11 mouse cellular contexts compared by ENCODE assay signal in the genomic region with DNA sequence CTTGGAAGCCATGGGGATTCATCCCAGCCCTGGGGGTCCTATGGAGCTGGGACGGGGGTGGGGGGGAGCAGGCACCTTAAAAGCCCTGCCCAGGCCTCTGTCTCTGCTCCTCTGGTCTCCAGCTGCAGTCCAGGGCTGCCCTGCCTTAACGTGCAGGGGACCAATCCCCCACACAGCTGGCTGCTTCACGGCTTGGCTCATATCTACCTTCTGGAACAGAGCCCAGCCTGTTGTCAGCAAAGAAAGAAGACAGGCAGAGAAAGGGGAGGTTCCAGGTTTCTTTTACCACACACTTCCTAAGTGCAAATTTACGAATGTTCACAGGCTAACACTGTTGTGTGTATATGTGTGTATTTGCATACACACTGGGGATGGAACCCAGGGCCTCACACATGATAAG. TPM values are rescaled to one million over a fixed set of nuclear protein-coding genes. Genes with fewer than 3 reads are reported as not detected.
A peak's percentile ranks its signal among the peaks of the same experiment; 100 is the strongest.
DNase-seq lines count a peak whose midpoint lies in the region; ATAC-seq and TF ChIP-seq lines count a peak whose summit lies in the region.
"Had no signal": no experiment of that assay in that cellular context is flagged by ENCODE, and none has a peak within 500 bp of the region (broad histone marks: within the 10 kb centered on the region; RNA-seq: fewer than 3 reads in every experiment).

No protein-coding gene starts in this region.

- TF ChIP-seq EP300 in stomach, postnatal 0 days (optimal IDR thresholded peaks at IDR 0.05) = no peak

- peak overlapping the region; percentile 14; the same call in 1 of the 2 replicates for H3K27ac ChIP-seq in forebrain, embryonic 14.5 days (ENCODE audit: low read depth, low read length)
- H3K27ac ChIP-seq in forebrain, embryonic 10.5 days = no peak overlapping the region
- H3K27ac ChIP-seq in kidney, embryonic 15.5 days = peak overlapping the region; percentile 51; the same call in 1 of the 2 replicates
- H3K27ac ChIP-seq in stomach, postnatal 0 days (replicated peaks) = peak overlapping the region; percentile 46; the same call in 1 of the 2 replicates
- H3K27ac ChIP-seq: macrophage had no signal

- H3K36me3 ChIP-seq in forebrain, embryonic 14.5 days (ENCODE audit: control insufficient read depth, insufficient read depth, low read length) = no peaks in the 10 kb centered on the region
- H3K36me3 ChIP-seq in forebrain, embryonic 10.5 days (replicated peaks) = no peaks in the 10 kb centered on the region
- no peaks in the 10 kb centered on the region for H3K36me3 ChIP-seq in kidney, embryonic 15.5 days
- H3K36me3 ChIP-seq in stomach, postnatal 0 days (ENCODE audit: control insufficient read depth, insufficient read depth, low read length) = no peaks in the 10 kb centered on the region

- no peak overlapping the region for H3K4me3 ChIP-seq in forebrain, embryonic 14.5 days (ENCODE audit: low read depth, low read length)
- H3K4me3 ChIP-seq in forebrain, embryonic 10.5 days = no peak overlapping the region
- H3K4me3 ChIP-seq in kidney, embryonic 15.5 days (replicated peaks) = no peak overlapping the region
- H3K4me3 ChIP-seq in stomach, postnatal 0 days (ENCODE audit: low read depth, low read length) = no peak overlapping the region

- peaks cover 6% of the 10 kb centered on the region for H3K4me1 ChIP-seq in forebrain, embryonic 14.5 days (ENCODE audit: control insufficient read depth, insufficient read depth, low read length)
- peaks cover 28% of the 10 kb centered on the region for H3K4me1 ChIP-seq in forebrain, embryonic 10.5 days
- peaks cover 37% of the 10 kb centered on the region for H3K4me1 ChIP-seq in kidney, embryonic 15.5 days
- H3K4me1 ChIP-seq in stomach, postnatal 0 days (replicated peaks; ENCODE audit: control insufficient read depth, insufficient read depth) = no peaks in the 10 kb centered on the region

- TF ChIP-seq CTCF in stomach, postnatal 0 days (IDR thresholded peaks at IDR 0.05; ENCODE audit: low read depth) = no peak

- peak; percentile 59 for DNase-seq in forebrain, embryonic 14.5 days (ENCODE audit: low spot score)
- DNase-seq in forebrain, embryonic 10.5 days (ENCODE audit: extremely low spot score, low spot score) = no peak
- DNase-seq in kidney, adult 11 months = no peak
- peak; percentile 50 for DNase-seq in ovary, adult 18-20 months (ENCODE audit: low spot score)
- DNase-seq in ovary, postnatal 36 days (ENCODE audit: low spot score) = no peak
- DNase-seq in stomach, postnatal 0 days (ENCODE audit: low spot score) = peak; percentile 79
- DNase-seq in layer of hippocampus, postnatal 25 days (ENCODE audit: extremely low spot score in 1 of 2, low spot score in 1 of 2) = no peak
- DNase-seq: cerebellum, adult 2 months; thymus, postnatal 25 days had no signal

- no peak for ATAC-seq in forebrain, embryonic 14.5 days
- ATAC-seq in kidney, embryonic 15.5 days (replicated peaks; ENCODE audit: low FRiP score) = no peak
- no peak for ATAC-seq in stomach, postnatal 0 days (ENCODE audit: low FRiP score, low TSS enrichment)

- WGBS in forebrain, embryonic 14.5 days = 10% methylated on average over 4 of the region's 4 CpGs
- WGBS in forebrain, embryonic 10.5 days = 48% methylated on average over 4 of the region's 4 CpGs
- WGBS in kidney, embryonic 15.5 days = 20% methylated on average over 4 of the region's 4 CpGs
- 5% methylated on average over 4 of the region's 4 CpGs for WGBS in stomach, postnatal 0 days

- no peaks in the 10 kb centered on the region for H3K9me3 ChIP-seq in forebrain, embryonic 14.5 days (replicated peaks; ENCODE audit: control insufficient read depth, low read length)
- no peaks in the 10 kb centered on the region for H3K9me3 ChIP-seq in forebrain, embryonic 10.5 days
- no peaks in the 10 kb centered on the region for H3K9me3 ChIP-seq in kidney, embryonic 15.5 days (replicated peaks)
- no peaks in the 10 kb centered on the region for H3K9me3 ChIP-seq in stomach, postnatal 0 days (ENCODE audit: control insufficient read depth, low read length)

- 0 out of 2 replicates have a peak overlapping the region, but pooled peaks have one; percentile 5 for H3K9ac ChIP-seq in forebrain, embryonic 14.5 days (ENCODE audit: low read length)
- H3K9ac ChIP-seq in kidney, embryonic 15.5 days = no peak overlapping the region
- H3K9ac ChIP-seq in stomach, postnatal 0 days (ENCODE audit: low read length) = no peak overlapping the region

- H3K4me2 ChIP-seq in forebrain, embryonic 14.5 days (ENCODE audit: low read length) = no peak overlapping the region
- H3K4me2 ChIP-seq in kidney, embryonic 15.5 days = no peak overlapping the region
- no peak overlapping the region for H3K4me2 ChIP-seq in stomach, postnatal 0 days (replicated peaks; ENCODE audit: low read depth)

- no peaks in the 10 kb centered on the region for H3K27me3 ChIP-seq in forebrain, embryonic 14.5 days (replicated peaks; ENCODE audit: control insufficient read depth, insufficient read depth, low read length)
- H3K27me3 ChIP-seq in forebrain, embryonic 10.5 days (ENCODE audit: poor library complexity, severe bottlenecking) = no peaks in the 10 kb centered on the region
- no peaks in the 10 kb centered on the region for H3K27me3 ChIP-seq in kidney, embryonic 15.5 days
- no peaks in the 10 kb centered on the region for H3K27me3 ChIP-seq in stomach, postnatal 0 days (ENCODE audit: control insufficient read depth, insufficient read depth, low read length)

RNA-seq across cellular contexts. Expression of gene Rap1gap, which starts 31.4 kb away (rescaled TPM):
- polyA plus RNA-seq in forebrain, embryonic 14.5 days (2014; fragmentation: Nextera tagmentation; extraction: Ambion mirVana) = 25.5 and 32.7 TPM in 2 replicates
- 3.8 and 4.0 TPM in 2 replicates for polyA plus RNA-seq in forebrain, embryonic 10.5 days (2016; fragmentation: Nextera tagmentation; extraction: Ambion mirVana)
- 12.5 and 14.4 TPM in 2 replicates for polyA plus RNA-seq in kidney, embryonic 15.5 days (2015; fragmentation: Nextera tagmentation; extraction: Ambion mirVana)
- polyA plus RNA-seq in stomach, postnatal 0 days (2015; fragmentation: Nextera tagmentation; extraction: Ambion mirVana) = 70.1 and 73.0 TPM in 2 replicates
- total RNA-seq in layer of hippocampus, postnatal 25 days (2021) = 100 to 1,000 TPM; 263 to 285 TPM

Comparison
In these comparisons a context has a peak if more than half of its experiments do, and no peak if none do; other contexts are left out.
1. DNase-seq: peak in forebrain, embryonic 14.5 days (single experiment), ovary, adult 18-20 months (single experiment) and stomach, postnatal 0 days (single experiment); none in forebrain, embryonic 10.5 days (single experiment), kidney, adult 11 months (single experiment), ovary, postnatal 36 days (single experiment) and layer of hippocampus, postnatal 25 days (0 of 2).